Mouse (Mus musculus) heart, adult 11 months (tissue): ENCODE measurements around the gene Pxt1.
"Not testable (repeated sequence)": the region's sequence is repeated elsewhere in the genome, so short reads cannot be mapped to it uniquely, and the experiment has no call there.

Experiments
- DNase-seq: peaks from one replicate; pipeline ENCODE4 v3.0.0; 2022

Gene Pxt1

DNA sequence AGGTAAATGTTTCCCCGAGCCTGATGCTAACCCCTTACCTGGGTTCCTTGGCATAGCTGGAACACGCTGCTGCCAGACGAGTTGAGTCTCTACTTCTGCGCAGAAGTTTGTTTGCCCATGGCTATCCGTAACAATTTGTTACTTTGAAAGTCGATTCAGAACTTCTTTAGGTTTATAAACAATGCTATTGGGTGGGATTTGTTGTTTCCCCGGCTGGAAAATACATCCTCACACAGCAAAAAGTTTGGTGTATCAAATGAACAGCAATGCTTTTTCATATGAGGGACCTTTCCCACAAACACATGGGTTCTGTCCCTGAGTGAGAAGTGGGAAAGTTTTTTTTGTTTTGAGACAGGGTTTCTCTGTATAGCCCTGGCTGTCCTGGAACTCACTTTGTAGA lies at the start of gene Pxt1:
Gene Pxt1, minus strand, starts transcription at position 101 of the 400 bp plus-strand sequence.
- no peak for DNase-seq

DNA sequence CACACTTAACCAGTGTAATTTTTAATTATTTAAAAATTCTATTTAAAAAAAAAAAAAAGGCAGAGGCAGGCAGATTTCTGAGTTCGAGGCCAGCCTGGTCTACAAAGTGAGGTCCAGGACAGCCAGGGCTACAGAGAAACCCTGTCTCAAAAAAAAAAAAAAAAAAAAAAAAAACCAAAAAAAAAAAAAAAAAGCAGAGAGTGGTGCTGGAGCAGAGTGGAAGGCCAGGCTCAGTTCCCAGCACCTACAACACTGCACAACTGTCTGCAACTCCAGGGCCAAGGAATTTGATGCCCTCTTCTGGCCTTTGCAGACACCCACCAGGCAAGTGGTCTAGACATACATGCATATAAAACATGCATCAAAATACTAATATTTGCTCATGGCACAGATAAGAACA lies 49.4 kb upstream of the Pxt1 start:
- not testable (repeated sequence) for DNase-seq

DNA sequence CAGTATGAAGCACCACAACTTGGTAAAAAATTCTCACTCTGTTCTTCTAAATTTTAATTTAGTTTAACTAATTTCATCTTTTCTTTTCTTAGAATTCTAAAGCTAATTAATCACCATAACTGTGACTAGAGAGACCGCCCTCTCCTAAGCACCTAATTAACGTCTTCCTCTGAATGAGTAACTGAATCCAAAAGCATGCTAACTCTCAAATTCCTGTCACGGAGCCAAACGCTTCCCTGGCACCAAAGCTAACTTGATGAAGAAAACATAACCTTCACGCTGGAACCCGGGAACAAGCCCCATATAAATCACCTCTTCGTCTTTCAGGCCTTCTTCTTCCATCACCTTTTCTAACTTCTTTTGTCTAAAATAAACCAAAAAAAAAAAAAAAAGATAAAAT lies 48.5 kb upstream of the Pxt1 start:
- no peak for DNase-seq

DNA sequence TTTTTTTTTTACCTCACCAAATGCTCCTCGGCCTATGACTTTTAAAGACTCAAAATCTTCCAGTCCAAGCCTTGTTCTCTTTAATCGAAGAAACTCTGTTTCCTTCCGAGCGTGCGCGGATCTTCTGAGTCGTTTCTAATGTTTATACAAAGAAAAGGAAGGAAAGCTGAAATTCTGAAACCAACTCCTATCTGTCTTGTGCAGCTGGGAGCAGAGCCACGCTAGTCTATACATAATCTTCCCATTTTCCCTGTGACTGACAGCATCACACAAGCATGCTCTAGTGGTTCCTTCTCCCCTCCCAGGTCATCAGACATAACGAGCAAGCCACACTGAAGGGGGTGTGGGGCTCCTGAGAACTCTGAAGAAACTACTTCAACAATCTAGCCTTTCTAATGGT lies 47.6 kb upstream of the Pxt1 start:
- no peak for DNase-seq

DNA sequence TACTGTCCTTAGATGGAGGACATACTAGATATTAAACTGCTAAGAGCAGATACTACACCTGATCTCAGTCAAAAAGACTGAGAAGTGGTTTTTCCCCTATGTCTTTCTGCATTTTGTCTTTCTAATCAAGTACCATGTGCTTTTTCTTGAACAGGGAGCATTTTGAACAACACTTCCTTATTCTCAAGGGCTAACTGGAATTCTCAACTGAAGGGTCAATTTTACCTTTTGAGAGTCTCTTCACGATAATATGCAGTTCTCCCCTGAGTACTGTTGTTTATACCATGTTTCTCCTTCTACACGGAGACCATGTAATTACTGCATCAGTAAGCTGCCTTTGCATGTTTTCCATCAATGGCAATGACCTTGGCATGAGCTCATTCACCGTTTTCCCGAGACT lies 46.4 kb upstream of the Pxt1 start:
- DNase-seq: no peak

DNA sequence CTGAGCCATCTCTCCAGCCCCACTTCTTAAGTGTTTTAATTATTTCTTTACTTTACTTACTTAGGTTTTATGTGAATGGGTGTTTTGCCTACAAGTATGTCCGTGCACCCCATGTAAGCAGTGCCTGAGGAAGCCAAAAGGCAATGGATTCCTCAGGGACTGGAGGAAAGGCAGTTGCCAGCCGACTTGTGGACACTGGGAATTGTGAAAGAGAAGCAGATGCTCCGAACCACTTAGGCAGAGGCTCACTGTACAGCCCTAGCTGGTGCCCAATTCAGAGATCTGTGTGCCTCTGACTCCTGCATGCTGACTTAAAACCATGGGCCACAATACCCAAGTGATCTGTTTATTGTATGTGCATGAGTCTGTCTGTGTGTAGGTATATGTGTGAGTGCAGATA lies 45.4 kb upstream of the Pxt1 start:
- DNase-seq: peak; percentile 89

DNA sequence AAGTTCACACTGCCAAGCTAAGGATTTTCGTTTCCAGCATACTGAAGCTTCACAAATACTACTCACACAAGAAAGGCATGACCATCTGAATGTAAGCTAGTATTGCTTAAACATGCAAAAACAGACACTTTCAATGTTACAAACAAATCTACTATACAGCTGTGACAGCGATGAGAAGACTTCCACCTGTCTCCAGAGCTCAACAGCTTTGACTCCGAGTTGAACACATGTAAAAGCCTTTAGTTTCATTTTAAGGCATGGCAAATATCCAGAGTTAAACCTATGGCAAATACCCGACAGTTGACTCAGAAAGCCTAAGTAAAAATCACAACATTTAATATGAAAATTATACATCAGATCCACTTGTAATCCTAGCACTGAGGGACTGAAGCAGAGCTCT lies 44.7 kb upstream of the Pxt1 start:
- no peak for DNase-seq

DNA sequence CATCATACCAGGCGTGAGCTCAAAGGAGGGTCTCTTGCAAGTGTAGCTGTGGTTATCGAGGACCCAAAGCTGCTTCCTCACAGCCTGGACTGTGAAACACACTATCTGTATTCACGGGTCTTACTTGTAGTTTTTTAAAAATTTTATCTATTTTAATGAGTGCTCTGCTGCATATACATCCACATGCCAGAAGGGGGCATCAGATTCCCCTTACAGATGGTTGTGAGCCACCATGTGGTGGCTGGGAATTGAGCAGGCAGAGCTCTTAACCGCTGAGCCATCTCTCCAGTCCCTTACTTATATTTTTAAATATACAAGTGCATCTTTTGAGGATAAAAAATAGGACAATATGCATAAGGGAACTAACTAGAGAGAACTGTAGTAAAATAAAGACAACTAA lies 44.1 kb upstream of the Pxt1 start:
- DNase-seq: peak; percentile 89

DNA sequence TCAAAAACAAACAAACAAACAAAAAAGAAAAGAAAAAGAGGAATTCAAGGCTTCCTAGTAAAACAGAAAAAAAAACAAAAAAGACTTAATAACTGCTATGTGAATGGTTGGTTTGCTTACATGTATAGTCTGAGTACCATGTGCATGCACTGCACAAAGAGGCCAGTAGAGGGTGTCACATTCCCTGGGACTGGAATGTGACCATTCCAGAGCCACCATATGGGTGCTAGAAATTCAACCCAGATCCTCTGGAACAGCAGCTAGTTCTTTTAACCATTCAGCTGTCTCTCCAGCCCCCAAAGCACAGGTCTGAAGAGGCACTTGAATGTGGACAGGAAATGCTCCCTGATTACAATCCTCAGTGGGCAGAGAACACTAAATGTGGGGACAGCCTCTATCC lies 43.2 kb upstream of the Pxt1 start:
- DNase-seq: no peak

DNA sequence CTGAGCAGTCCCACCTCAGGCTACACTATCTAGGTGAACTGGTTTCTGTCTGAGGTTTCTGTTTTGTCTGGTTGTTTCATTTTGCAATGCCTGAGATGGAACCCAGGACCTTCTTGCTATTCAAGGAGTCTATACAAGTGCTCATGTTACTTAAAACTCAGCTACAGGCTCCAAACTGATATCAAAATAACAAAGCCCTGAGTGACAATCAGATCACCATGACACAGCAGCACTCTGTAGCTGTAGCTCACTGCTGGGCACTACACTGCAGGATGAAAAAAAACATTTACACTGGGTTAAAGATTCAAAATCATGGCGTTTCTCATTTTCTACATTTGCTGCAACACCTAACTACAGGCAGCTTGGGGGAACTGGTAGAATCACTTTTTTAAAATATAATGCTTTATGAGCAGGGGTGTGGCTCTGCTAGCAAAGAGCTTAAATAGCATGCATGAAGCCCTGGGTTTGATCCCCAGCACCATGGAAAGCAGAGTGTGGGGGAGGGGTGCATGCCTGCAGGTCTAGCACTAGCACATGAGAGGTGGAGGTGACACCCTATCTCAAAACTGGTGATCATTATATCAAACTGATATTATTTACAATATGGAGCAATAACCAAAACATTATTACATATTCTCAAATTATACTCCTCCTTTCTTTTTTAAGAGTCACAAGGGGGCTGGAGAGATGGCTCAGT lies 41.2 kb upstream of the Pxt1 start:
- no peak for DNase-seq

DNA sequence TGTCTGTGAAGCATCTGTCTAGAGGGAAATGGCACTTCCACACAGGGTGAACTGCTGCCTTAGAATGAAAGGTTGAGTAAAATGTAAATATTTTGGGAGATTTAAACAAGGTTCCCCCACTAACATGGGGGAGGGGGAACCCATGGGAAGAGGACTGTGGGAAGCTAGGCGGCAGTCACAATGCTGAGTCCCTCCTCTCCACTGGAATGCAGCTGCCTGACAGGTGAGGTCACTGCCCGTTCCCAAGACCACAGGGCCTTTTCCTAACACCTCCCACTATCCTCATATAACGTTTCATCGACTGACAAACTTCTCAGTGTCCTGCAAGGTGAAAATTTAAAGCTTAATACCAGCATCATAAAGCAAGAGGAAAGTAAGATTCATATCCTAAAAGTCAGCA lies 39.0 kb upstream of the Pxt1 start:
- DNase-seq: no peak

DNA sequence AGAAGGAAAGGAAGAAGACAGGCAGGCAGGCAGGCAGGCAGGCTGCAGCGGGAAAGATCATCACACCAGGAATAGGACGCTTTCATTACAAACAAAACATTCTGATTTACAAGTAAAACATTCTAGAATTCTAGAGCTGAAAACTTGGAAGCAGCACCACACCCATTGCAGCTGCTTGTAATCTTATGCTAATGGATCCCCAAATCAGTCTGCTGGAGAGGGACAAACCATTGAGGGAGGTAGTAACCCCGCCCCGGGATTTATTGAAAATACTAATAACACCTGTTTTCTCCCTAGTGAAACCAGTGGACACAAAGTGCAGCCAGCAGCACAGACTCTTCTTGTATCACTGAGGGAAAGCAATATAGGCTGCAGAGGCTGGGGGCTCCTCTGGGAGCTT lies 37.4 kb upstream of the Pxt1 start:
- no peak for DNase-seq

DNA sequence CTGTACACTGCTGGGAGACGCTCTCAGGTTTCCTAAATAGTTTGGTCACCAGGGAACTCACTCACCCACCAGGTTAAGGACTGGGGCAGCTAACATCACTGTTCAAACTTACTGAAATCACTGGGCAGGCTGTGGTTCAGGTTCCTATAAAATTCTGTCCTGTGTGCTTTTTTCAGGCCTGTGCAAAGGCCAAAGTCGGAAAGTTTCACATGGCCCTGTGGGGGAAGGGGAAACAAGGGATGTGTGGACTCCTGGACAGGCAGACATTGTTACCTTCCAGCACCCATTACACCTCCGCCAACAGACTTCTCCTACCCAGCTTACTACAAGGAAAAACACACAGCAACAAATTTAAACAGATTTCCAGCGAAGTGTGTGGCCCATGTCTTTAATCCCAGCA lies 35.5 kb upstream of the Pxt1 start:
- no peak for DNase-seq

DNA sequence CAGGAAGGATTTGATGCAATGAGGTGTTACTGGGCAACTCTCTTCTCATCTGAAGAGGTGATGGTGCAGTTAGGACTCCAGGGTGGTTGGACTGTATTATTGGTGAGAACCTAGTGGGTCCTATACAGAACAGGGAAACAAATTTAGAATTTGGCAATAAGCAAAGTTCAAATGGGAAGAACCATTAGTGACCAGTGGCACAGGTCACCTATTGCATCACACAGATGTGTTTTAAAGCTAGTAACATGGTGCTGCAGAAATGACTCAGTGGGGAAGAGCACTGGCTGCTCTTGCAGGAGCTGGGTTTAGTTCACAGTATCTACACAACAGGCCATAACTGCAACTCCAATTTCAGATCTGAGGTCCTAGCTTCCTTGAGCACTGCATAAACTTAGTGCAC lies 26.5 kb upstream of the Pxt1 start:
- no peak for DNase-seq

DNA sequence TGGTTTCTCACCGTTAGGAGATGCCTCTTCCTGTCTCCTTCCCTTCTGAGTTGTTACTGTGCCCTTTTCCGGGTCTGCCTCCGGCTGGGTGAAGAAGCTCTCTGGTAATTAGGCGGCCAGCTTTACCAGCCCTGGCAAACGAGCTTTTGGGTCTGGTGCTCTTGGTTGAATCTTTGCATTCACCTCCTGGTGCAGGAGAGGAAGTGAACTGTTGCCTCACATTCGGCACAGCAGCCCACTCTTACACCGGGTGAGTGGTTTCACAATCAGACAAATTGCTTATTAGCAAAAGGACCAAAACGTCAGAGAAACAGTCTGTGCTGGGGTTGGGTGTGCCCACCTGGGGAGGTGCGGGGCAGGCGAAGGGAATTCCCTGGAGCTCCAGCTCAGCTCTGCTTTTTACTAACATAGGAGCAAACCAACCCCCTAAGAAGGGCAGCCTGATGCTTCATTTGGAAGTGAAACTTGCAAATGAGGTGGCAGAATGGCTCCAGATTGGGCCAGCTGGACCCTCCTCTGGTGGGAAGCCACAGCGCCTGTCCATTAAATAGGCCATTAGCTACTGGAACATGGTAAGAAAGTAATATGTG lies 23.5 kb upstream of the Pxt1 start:
- no peak for DNase-seq

DNA sequence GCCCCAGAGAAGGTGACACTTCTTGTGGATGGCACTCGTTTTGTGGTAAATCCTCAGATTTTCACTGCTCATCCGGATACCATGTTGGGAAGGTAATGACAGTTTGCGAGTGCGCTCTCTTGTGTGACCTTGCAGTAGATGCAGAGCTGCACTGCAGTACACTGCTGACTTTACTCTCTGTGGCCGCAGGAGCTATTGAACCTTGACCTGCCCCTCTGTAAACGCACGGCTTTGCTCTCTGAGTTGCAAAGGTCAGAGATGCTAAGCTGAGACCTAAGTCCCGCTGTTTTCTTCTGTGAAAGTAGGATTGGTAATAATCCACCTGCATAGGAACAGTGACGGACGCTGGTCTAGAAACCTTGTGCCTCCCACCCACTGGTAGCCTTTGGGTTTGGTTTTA lies 18.0 kb upstream of the Pxt1 start:
- DNase-seq: no peak

DNA sequence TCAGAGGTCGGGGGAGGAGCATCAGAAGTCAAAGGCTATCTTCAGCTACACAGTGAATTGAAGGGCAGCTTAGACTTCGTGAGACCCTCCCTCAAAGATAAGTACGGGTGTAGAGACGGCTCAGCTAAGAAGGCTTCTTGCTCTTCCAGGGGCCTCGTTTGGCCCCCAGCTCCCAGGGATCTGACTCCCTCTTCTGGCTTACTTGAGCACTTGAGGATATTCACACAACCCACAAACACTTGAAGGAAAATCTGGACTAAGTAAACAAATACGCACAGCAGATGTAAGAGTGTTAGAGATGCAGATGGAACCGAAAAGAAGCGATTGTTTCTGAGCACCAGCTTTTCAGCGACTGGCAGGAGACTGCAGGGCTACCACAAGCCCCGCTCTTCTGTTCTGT lies 17.0 kb upstream of the Pxt1 start:
- no peak for DNase-seq

DNA sequence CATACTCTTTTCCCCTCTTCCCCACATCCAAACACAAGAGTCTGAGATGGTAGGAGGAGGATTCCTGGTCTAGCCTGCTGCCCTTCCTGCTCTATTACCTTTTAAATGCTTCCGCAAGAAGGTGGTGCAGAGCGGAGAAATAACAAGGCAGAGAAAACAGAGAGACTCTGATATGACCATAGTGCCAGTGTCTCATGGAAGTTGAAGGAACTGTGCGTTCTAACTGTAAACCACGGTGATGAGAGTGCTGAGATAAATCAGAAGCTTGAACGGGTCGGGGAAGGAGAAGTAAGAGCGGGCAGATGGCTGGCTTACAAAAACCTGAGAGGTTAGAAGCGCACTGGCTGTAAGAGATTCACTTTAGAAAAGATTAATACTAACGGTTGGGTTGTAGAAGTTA lies 10.8 kb upstream of the Pxt1 start:
- no peak for DNase-seq

DNA sequence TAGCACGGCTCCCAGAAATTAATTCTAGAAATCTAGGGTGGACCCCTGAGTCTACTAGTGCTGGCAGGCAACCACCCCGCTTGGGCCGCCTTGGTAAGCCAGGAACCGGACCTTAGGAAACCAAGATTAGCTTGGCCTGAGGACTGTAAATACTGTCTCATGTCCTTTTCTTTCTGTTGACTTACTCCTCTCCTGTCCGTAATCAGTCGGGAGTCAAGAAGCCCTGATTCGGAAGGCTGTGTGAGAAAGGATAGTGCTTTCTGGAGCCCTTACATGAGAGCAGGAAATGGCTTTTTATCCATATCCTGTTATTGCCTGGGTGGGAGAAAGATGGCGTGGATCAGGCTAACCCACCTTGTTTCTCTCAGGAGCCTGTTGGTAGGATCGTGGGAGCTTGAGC lies 9.6 kb upstream of the Pxt1 start:
- DNase-seq: peak; percentile 93

DNA sequence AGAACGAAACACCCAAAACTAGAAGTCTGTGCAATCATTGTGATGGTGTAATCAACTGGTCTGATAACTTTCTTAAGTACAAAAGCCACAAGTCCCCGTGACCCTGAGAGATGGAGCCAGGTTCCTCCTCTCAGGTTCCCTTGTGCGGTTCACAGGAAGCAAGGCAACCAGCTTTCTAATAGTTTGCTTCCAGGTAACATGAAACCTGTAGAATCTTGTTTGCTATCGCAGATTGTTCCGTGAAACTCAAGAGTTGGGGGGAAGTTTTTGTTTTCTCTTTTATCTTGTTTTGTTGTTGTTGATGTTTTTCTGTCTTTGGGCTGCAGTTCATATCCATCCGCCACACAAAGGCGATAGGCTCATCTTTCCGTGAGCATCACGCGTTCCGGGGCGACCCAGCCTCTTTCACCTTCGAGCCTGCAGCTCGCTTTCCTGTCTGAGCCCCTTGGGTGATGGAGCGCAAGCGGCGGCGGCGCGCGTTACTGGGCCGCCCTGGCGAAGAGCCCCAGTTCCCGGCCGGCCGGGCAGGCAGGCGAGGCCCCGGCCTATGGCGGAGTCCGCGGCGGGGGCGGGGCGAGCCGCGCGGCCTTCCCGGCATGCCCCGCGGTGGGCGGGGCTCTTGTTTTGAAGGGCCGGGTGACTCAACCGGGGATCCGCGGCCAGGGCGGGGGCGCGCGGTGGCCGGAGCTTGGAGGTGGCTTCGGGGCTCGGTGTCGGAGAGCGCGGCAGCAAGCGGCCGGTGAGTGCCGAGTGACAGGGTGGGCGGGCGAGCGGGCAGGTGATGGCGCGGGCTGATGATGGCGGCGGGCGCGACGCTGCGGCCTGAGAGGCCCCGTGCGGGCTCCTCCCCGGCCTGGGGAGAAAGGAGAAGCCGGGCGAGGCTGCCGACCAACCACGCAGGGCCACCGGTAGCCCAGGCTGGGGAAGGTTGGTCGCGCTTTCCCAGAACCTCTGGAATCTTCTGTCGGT lies 8.5 kb upstream of the Pxt1 start, which contains the start of gene Kctd20:
Gene Kctd20, plus strand, starts transcription at position 120 of the 969 bp plus-strand sequence.
- peak; percentile 100 for DNase-seq

DNA sequence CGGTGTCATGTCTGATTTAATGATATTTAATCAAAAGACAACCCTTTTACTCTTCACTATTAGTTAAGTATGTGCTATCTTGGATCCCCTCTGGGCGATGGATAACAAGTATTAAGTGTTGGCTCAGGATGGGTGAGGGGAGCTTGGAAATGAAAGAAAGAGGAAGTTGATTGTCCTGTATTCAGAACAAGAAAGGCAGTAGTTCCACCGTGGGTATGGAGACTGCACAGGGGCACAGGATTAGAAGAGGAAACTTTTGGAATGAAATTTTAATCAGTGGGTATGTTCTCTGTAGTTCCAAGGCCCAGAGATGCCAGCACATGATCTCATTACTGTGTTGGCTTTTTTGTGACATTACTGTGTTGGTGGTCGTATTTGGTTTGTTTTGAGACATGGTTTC lies 7.1 kb upstream of the Pxt1 start:
- no peak for DNase-seq

DNA sequence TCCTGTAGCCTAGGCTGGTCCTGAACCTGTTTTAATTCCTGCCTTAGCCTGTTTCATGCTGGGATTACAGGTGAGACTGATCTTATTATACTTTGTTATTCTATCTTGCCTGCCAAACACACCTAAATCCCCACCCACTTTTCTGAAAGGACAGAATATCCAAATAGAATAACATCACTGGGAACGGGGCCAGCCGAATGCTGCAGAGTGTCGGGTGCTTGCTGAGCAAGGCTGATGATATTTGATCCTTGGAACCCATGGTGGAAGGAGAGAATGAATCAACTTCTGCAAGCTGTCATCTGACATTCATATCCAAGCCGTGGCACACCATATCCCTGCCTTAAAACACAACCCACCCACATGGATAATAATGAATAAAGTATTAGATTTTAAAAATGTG lies 5.0 kb upstream of the Pxt1 start:
- no peak for DNase-seq

DNA sequence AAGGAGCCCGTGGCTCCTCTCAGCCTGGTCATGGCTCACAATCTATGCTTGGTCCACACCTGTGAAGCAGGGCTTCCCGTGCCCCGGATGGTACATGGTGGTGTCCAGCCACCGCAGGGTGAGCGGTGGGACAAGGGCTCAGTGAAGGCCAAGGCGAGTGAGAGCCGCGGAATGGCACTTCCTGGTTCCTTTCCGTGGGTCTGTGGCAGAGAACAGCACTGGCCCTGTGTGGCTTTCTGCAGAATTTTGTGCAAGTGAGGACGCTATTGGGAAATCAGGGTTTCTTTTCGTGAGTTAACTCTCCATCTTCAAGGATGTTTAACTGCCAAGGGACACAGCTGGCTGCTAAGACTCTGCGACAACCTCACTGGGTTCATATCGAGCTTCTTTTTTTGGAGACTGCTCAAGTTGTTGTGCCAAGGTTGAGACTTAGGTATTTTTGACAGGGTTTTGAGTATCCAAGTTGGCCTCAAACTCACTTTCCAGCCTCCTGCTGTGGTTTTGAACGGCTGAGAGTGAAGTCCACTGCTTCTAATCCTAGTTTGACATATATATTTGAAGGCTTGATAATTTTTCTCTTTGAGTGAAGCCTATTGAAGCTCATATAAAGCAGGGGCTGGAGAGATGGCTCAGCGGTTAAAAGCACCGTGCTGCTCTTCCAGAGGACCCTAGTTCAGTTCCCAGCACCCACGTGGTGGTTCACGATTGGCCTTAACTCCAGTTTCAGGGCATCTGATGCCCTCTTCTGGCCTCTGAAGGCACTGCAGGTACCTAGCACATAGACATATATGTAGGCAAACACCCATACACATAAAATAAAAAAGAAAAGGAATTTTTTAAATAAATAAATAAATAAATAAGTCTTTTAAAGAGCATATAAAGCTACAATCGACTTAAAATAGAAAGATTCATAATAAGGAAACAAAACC lies 3.6 kb upstream of the Pxt1 start:
- peak; percentile 62 for DNase-seq
